Mouse (Mus musculus) splenic B cell, adult 2 months (primary cell): ENCODE results near the gene Atp1a2.

Experiments used
- DNase-seq: peaks from one replicate; pipeline ENCODE4 v3.0.0-alpha.2; 2011; ENCODE audit warnings: low read depth, low spot score
- H3K27me3 ChIP-seq: 2 replicates; pipeline ENCODE4 v1.6.1; 2012; ENCODE audit warnings: mild to moderate bottlenecking, low read length, moderate library complexity, mixed read lengths; ENCODE audit not compliant: control insufficient read depth, poor library complexity, insufficient read depth, severe bottlenecking
- H3K36me3 ChIP-seq: 2 replicates; pipeline ENCODE4 v1.6.1; 2012; ENCODE audit warnings: mild to moderate bottlenecking, low read length, moderate library complexity, mixed read lengths; ENCODE audit not compliant: control insufficient read depth, poor library complexity, insufficient read depth, severe bottlenecking

Atp1a2 gene

GRCm38 (mm10) chr1:172240945-172241708, 56.7 kb downstream of the Atp1a2 start:
- no peaks in the 10 kb centered on the region for H3K27me3 ChIP-seq
- peak; percentile 20 for DNase-seq

GRCm38 (mm10) chr1:172229215-172229614, 68.6 kb downstream of the Atp1a2 start:
- Histone ChIP-seq H3K27me3 (no peaks in the 10 kb centered on the region; the same call in 1 of the 2 replicates), H3K36me3 (no peaks in the 10 kb centered on the region)
- no peak for DNase-seq

More at GRCm38 (mm10) chr1:172240945-172241708, 56.7 kb downstream of the Atp1a2 start:
- H3K36me3 ChIP-seq: no peaks in the 10 kb centered on the region

- no peak for DNase-seq
- no peaks in the 10 kb centered on the region for H3K36me3 ChIP-seq
- H3K27me3 ChIP-seq: no peaks in the 10 kb centered on the region; the same call in 1 of the 2 replicates
Measured at GRCm38 (mm10) chr1:172228209-172228608, 69.7 kb downstream of the Atp1a2 start.
